Mouse (Mus musculus): ENCODE data around the gene Cacna1f.

DNA sequence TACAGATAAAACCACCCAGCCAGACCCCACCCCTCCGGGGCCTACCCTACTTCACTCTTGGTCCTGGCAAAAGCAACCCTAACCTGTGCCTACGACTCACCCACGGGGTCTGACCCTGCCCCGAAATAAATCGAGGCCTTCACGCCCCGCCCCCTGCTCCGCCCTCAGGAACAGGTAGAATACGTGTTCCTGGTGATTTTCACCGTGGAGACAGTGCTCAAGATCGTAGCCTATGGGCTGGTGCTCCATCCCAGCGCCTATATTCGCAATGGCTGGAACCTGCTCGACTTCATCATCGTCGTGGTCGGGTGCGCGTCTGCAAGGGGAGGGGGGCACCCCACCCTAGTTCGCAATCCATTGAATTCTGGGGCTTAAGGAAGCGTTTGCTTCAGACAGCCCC lies 3.2 kb downstream of the Cacna1f start:
- no peak for TF ChIP-seq CTCF (conservative IDR thresholded peaks at IDR 0.05; ENCODE audit: insufficient read depth, insufficient read length, low read depth, low read length)
- TF ChIP-seq POLR2A (IDR thresholded peaks at IDR 0.05; ENCODE audit: low read depth, low read length): no peak

Measured in kidney, adult 2 months (tissue).